Mouse (Mus musculus) adrenal gland, adult (tissue): Measurements from ENCODE around the gene Slc2a1.

Experiments
- DNase-seq, 2 experiments: peaks; one replicate each; pipeline ENCODE4 v3.0.0; 2022 to 2023; ENCODE audit warnings: low spot score in 1 of 2; ENCODE audit not compliant: inconsistent age in 2 of 2

Gene Slc2a1

GRCm38 (mm10) chr4:119173851-119174453, 65.4 kb downstream of the Slc2a1 start, which contains the start of gene Zfp691:
Gene Zfp691 (minus strand): TSS chr4:119174195.
- peak; percentile 95 to 98 for DNase-seq

DNA sequence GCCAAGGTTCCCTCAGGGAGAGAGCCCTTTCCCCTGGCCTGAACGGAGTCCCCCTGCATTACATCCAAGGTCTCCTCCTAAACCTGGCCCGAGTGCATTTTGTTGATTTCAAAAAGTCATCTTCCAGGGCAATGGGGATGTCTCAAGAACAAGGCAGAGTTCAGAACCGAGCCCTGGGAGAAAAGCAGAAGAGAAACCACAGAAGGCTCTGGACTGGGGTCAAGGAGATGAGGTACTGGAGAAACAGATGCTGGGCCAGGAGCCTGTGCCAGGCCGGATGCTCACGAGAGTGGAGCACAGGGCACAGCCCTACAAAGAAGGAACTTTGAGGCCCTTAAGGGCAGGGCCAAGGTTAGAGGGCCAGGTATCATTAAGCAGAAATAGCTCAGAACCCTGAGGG, 69.2 kb downstream of the Slc2a1 start:
- peak in 1 of 2 experiments; percentile 56 for DNase-seq

- DNase-seq = peak; percentile 33 to 75
Measured at GRCm38 (mm10) chr4:119178331-119178730, 69.8 kb downstream of the Slc2a1 start.

DNA sequence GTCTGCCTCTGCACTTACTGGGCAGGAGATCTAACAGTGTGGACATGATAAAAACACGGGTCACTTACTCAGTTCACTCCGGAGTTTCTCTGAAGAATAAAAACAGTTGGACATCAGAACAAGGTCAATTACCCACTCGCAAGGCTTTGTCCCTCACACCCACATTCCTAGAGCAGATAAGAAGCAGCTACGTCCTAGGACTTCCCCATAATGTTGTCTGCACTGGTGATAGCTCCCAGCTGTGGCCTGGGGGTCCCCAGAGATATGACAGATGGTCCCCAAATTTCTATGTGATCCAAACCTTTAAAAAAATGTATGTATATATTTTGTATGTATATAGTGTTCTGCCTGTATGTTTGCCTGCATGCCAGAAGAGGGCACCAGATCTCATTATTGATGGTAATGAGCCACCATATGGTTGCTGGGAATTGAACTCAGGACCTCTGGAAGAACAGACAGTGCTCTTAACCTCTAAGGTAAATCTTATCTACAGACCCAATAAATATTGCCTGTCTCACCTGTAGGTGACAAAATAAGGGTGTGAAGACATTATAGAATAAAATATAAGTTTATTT, 71.7 kb downstream of the Slc2a1 start:
- peak in 1 of 2 experiments; percentile 70 for DNase-seq

DNA sequence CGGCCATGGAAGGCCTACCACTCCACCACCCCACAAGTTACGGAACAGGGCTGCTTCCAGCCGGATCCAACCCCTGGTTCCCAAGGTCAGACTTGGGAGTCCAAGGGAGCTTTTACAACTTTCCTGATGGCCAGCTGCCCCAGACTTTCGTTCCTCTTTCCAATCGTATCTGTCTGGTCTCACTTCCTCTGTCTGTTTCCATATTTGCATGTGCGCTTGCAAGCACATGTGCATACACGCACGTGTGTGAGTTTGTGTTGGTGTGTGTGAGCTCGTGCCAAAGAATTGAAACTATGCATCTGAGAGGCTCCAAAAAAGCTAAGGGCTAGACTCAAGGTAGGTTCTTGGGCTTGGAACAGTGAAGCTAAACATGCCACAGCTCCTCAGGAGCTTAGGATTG, 72.9 kb downstream of the Slc2a1 start:
- DNase-seq = peak in 1 of 2 experiments; percentile 37

- no peak for DNase-seq
Measured at GRCm38 (mm10) chr4:119183525-119183924, 75.0 kb downstream of the Slc2a1 start.

DNA sequence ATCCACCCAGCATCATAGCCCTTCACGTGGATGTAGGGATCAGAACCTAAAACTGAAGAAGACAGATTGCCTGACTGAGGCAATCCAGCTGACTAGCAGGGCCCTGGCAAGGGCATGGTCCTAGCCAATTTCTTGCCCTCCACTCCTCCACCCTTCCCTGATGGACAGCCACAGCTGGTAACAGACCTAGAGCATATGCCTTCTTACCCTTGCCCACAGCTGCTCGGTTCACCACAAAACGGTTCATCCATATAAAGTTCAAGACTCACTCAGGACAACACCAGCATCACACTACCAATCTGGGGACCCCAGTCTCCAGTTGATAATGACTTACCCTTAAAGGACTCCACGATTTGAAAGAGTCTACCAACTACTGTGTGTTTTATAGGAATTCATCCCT, 77.3 kb downstream of the Slc2a1 start:
- DNase-seq = no peak
